Comparison of ENCODE assay signal across 22 mouse cellular contexts in genomic region chr3:35334017-35334416, GRCm38 (mm10).
DNase-seq lines count a peak whose midpoint lies in the region; ATAC-seq and TF ChIP-seq lines count a peak whose summit lies in the region.
"Had no signal": no experiment of that assay in that cellular context is flagged by ENCODE, and none has a peak within 500 bp of the region (broad histone marks: within the 10 kb centered on the region; RNA-seq: fewer than 3 reads in every experiment).

No protein-coding gene starts in this region.

- no peak for ATAC-seq in midbrain, embryonic 15.5 days (replicated peaks)
- ATAC-seq in forebrain, embryonic 13.5 days: no peak
- ATAC-seq in hindbrain, embryonic 15.5 days (ENCODE audit: low FRiP score, low read depth): no peak
- ATAC-seq: Patski had no signal

- H3K9ac ChIP-seq in midbrain, embryonic 15.5 days: no peak overlapping the region
- H3K9ac ChIP-seq in forebrain, embryonic 13.5 days: no peak overlapping the region
- no peak overlapping the region for H3K9ac ChIP-seq in hindbrain, embryonic 15.5 days
- H3K9ac ChIP-seq: heart, embryonic 15.5 days had no signal

- DNase-seq in midbrain, embryonic 10.5 days (ENCODE audit: low spot score): no peak
- peak; percentile 53 for DNase-seq in brain, embryonic 14.5 days (ENCODE audit: low read depth)
- no peak for DNase-seq in ovary, adult 18-20 months (ENCODE audit: low spot score)
- no peak for DNase-seq in gastrocnemius, adult 2 months
- DNase-seq: B cell, adult 2 months; cerebellum, adult 11-12 months; cerebellum, postnatal 14 days; gastrocnemius, postnatal 36 days; heart, postnatal 36 days; kidney, adult 9 months; kidney, postnatal 14 days; layer of hippocampus, postnatal 36 days; lung, postnatal 4 days; right cerebral cortex, postnatal 14 days; spleen, adult 18-20 months had no signal

- H3K4me1 ChIP-seq in midbrain, embryonic 10.5 days: peaks cover 38% of the 10 kb centered on the region
- peaks cover 9% of the 10 kb centered on the region for H3K4me1 ChIP-seq in midbrain, embryonic 15.5 days
- peaks cover 50% of the 10 kb centered on the region for H3K4me1 ChIP-seq in forebrain, embryonic 13.5 days
- peaks cover 15% of the 10 kb centered on the region for H3K4me1 ChIP-seq in hindbrain, embryonic 15.5 days (replicated peaks)
- H3K4me1 ChIP-seq: heart, embryonic 15.5 days had no signal

- H3K4me2 ChIP-seq in midbrain, embryonic 15.5 days: no peak overlapping the region
- H3K4me2 ChIP-seq in forebrain, embryonic 13.5 days: no peak overlapping the region
- no peak overlapping the region for H3K4me2 ChIP-seq in hindbrain, embryonic 15.5 days
- H3K4me2 ChIP-seq: heart, embryonic 15.5 days had no signal

- H3K4me3 ChIP-seq in midbrain, embryonic 10.5 days: no peak overlapping the region
- no peak overlapping the region for H3K4me3 ChIP-seq in midbrain, embryonic 15.5 days
- H3K4me3 ChIP-seq in forebrain, embryonic 13.5 days: no peak overlapping the region
- no peak overlapping the region for H3K4me3 ChIP-seq in hindbrain, embryonic 15.5 days
- no peak overlapping the region for H3K4me3 ChIP-seq in gastrocnemius, adult 2 months
- H3K4me3 ChIP-seq: heart, embryonic 15.5 days had no signal

- no peak for TF ChIP-seq POLR2A in brain, embryonic 14.5 days (IDR thresholded peaks at IDR 0.05; ENCODE audit: borderline replicate concordance, extremely low read depth, insufficient read depth, insufficient read length, poor library complexity, severe bottlenecking)

- H3K27me3 ChIP-seq in midbrain, embryonic 10.5 days (ENCODE audit: low read depth, poor library complexity, severe bottlenecking): no peaks in the 10 kb centered on the region
- H3K27me3 ChIP-seq in midbrain, embryonic 15.5 days (replicated peaks): no peaks in the 10 kb centered on the region
- no peaks in the 10 kb centered on the region for H3K27me3 ChIP-seq in forebrain, embryonic 13.5 days
- H3K27me3 ChIP-seq in hindbrain, embryonic 15.5 days: no peaks in the 10 kb centered on the region
- H3K27me3 ChIP-seq: CH12.LX had no signal

- no peaks in the 10 kb centered on the region for H3K36me3 ChIP-seq in midbrain, embryonic 10.5 days
- no peaks in the 10 kb centered on the region for H3K36me3 ChIP-seq in midbrain, embryonic 15.5 days (replicated peaks)
- H3K36me3 ChIP-seq in forebrain, embryonic 13.5 days (ENCODE audit: poor library complexity, severe bottlenecking): no peaks in the 10 kb centered on the region
- no peaks in the 10 kb centered on the region for H3K36me3 ChIP-seq in hindbrain, embryonic 15.5 days
- H3K36me3 ChIP-seq: G1E; heart, embryonic 15.5 days had no signal

- intact Hi-C loops in gastrocnemius, adult 2 months (cut with DNase I): no loop called here

- whole genome bisulfite sequencing in midbrain, embryonic 10.5 days: 50% methylated on average over 2 of the region's 2 CpGs
- WGBS in midbrain, embryonic 15.5 days: 72% methylated on average over 2 of the region's 2 CpGs
- WGBS in forebrain, embryonic 13.5 days: 26% methylated on average over 2 of the region's 2 CpGs
- WGBS in hindbrain, embryonic 15.5 days: 47% methylated on average over 2 of the region's 2 CpGs

- TF ChIP-seq CTCF in brain, embryonic 14.5 days (IDR thresholded peaks at IDR 0.05; ENCODE audit: borderline replicate concordance, extremely low read depth, insufficient read depth, insufficient read length): no peak
- TF ChIP-seq CTCF in gastrocnemius, adult 2 months (IDR thresholded peaks at IDR 0.05): no peak

- H3K27ac ChIP-seq in midbrain, embryonic 10.5 days (replicated peaks): peak overlapping the region; percentile 73
- H3K27ac ChIP-seq in midbrain, embryonic 15.5 days: no peak overlapping the region
- H3K27ac ChIP-seq in forebrain, embryonic 13.5 days: peak overlapping the region; percentile 69
- peak overlapping the region; percentile 27 for H3K27ac ChIP-seq in hindbrain, embryonic 15.5 days (replicated peaks)
- no peak overlapping the region for H3K27ac ChIP-seq in gastrocnemius, adult 2 months
- H3K27ac ChIP-seq: heart, embryonic 15.5 days had no signal

- H3K9me3 ChIP-seq in midbrain, embryonic 10.5 days (replicated peaks): no peaks in the 10 kb centered on the region
- H3K9me3 ChIP-seq in midbrain, embryonic 15.5 days: no peaks in the 10 kb centered on the region
- no peaks in the 10 kb centered on the region for H3K9me3 ChIP-seq in forebrain, embryonic 13.5 days (replicated peaks)
- no peaks in the 10 kb centered on the region for H3K9me3 ChIP-seq in hindbrain, embryonic 15.5 days
- H3K9me3 ChIP-seq: heart, embryonic 15.5 days had no signal

Comparison
In these comparisons a context has a peak if more than half of its experiments do, and no peak if none do; other contexts are left out.
1. H3K27ac ChIP-seq: peak in midbrain, embryonic 10.5 days (single experiment), forebrain, embryonic 13.5 days (single experiment) and hindbrain, embryonic 15.5 days (single experiment); none in midbrain, embryonic 15.5 days (single experiment) and gastrocnemius, adult 2 months (single experiment).